Mouse (Mus musculus) macrophage (primary cell): ENCODE results near the gene Mamstr. TPM values are rescaled to one million over a fixed set of nuclear protein-coding genes. Genes with fewer than 3 reads are reported as not detected.

Source experiments
- H3K27ac ChIP-seq: fragments of 350-480 bp; formaldehyde crosslinking; 2 replicates; pipeline ENCODE4 v1.9.0; 2021
- H3K36me3 ChIP-seq: fragments of 350-480 bp; formaldehyde crosslinking; 2 replicates; pipeline ENCODE4 v1.9.0; 2021; ENCODE audit errors: inconsistent target
- H3K4me3 ChIP-seq: fragments of 350-480 bp; formaldehyde crosslinking; 2 replicates; pipeline ENCODE4 v1.9.0; 2021; ENCODE audit errors: inconsistent target
- H3K79me2 ChIP-seq: fragments of 350-480 bp; formaldehyde crosslinking; 2 replicates; pipeline ENCODE4 v1.9.0; 2021; ENCODE audit errors: inconsistent target
- WGBS: methylation state at CpG from one replicate; pipeline ENCODE4 v1.1.7; 2026; ENCODE audit warnings: inconsistent platforms; ENCODE audit not compliant: missing documents; 5-methylcytosine and 5-hydroxymethylcytosine counted together
- polyA plus RNA-seq: library from polyadenylated mRNA; stranded (reverse); fragments of 250-400 nt; gene quantifications from 3 replicates; pipeline ENCODE4 v1.2.4, GENCODE M21; 2018; ENCODE audit warnings: inconsistent platforms

Mamstr gene
- polyA plus RNA-seq, 1 experiment from 2014 or later, result not detected

- no peak overlapping the region for H3K27ac ChIP-seq
- 94% methylated on average over 5 of the region's 5 CpGs for WGBS
- no peaks in the 10 kb centered on the region for H3K79me2 ChIP-seq
- no peaks in the 10 kb centered on the region for H3K36me3 ChIP-seq
- no peak overlapping the region for H3K4me3 ChIP-seq
Observed at GRCm38 (mm10) chr7:45619592-45619991, 20.2 kb upstream of the Mamstr start.

GRCm38 (mm10) chr7:45621443-45621842, 18.3 kb upstream of the Mamstr start, which contains the start of gene Izumo1:
Gene Izumo1 (plus strand): TSS chr7:45621811.
- WGBS, result 48% methylated on average over 9 of the region's 9 CpGs
- Histone ChIP-seq H3K36me3 (no peaks in the 10 kb centered on the region), H3K79me2 (no peaks in the 10 kb centered on the region), H3K27ac (no peak within 1 kb of the TSS), H3K4me3 (no peak within 1 kb of the TSS)

- WGBS, result 94% methylated on average over 11 of the region's 11 CpGs
- Histone ChIP-seq H3K27ac (no peak overlapping the region), H3K36me3 (no peaks in the 10 kb centered on the region), H3K4me3 (no peak overlapping the region), H3K79me2 (no peaks in the 10 kb centered on the region)
Observed at GRCm38 (mm10) chr7:45623507-45623906, 16.3 kb upstream of the Mamstr start.

- WGBS, result 97% methylated on average over 3 of the region's 3 CpGs
- Histone ChIP-seq H3K27ac (no peak overlapping the region), H3K79me2 (no peaks in the 10 kb centered on the region), H3K36me3 (no peaks in the 10 kb centered on the region), H3K4me3 (no peak overlapping the region)
Observed at GRCm38 (mm10) chr7:45624718-45625117, 15.1 kb upstream of the Mamstr start.

GRCm38 (mm10) chr7:45625481-45625880, 14.3 kb upstream of the Mamstr start:
- H3K4me3 ChIP-seq, result no peak overlapping the region
- no peaks in the 10 kb centered on the region for H3K36me3 ChIP-seq
- H3K79me2 ChIP-seq, result no peaks in the 10 kb centered on the region
- 84% methylated on average over 8 of the region's 8 CpGs for WGBS
- no peak overlapping the region for H3K27ac ChIP-seq

- no peak overlapping the region for H3K27ac ChIP-seq
- H3K36me3 ChIP-seq, result no peaks in the 10 kb centered on the region
- H3K79me2 ChIP-seq, result no peaks in the 10 kb centered on the region
- no peak overlapping the region for H3K4me3 ChIP-seq
- 99% methylated on average over 6 of the region's 7 CpGs for WGBS
Observed at GRCm38 (mm10) chr7:45626571-45627076, 13.2 kb upstream of the Mamstr start.

- WGBS, result 64% methylated on average over 9 of the region's 9 CpGs
- no peak within 1 kb of the TSS for H3K27ac ChIP-seq
- no peaks in the 10 kb centered on the region for H3K79me2 ChIP-seq
- no peak within 1 kb of the TSS for H3K4me3 ChIP-seq
- H3K36me3 ChIP-seq, result no peaks in the 10 kb centered on the region
Observed at GRCm38 (mm10) chr7:45627261-45627660, 12.5 kb upstream of the Mamstr start, which contains the start of gene Rasip1. Gene Rasip1 (plus strand): TSS chr7:45627488.

GRCm38 (mm10) chr7:45628364-45629294, 11.1 kb upstream of the Mamstr start:
- no peaks in the 10 kb centered on the region for H3K79me2 ChIP-seq
- H3K4me3 ChIP-seq, result no peak overlapping the region
- H3K36me3 ChIP-seq, result no peaks in the 10 kb centered on the region
- no peak overlapping the region for H3K27ac ChIP-seq
- WGBS, result 2% methylated on average over 95 of the region's 105 CpGs

- H3K4me3 ChIP-seq, result no peak overlapping the region
- 95% methylated on average over 20 of the region's 23 CpGs for WGBS
Observed at GRCm38 (mm10) chr7:45630064-45630907, 9.5 kb upstream of the Mamstr start.

GRCm38 (mm10) chr7:45632499-45632898, 7.3 kb upstream of the Mamstr start:
- WGBS, result 74% methylated on average over 35 of the region's 35 CpGs
- Histone ChIP-seq H3K4me3 (no peak overlapping the region), H3K27ac (no peak overlapping the region), H3K79me2 (no peaks in the 10 kb centered on the region), H3K36me3 (no peaks in the 10 kb centered on the region)

More at GRCm38 (mm10) chr7:45630064-45630907, 9.5 kb upstream of the Mamstr start:
- Histone ChIP-seq H3K36me3 (no peaks in the 10 kb centered on the region), H3K79me2 (no peaks in the 10 kb centered on the region), H3K27ac (no peak overlapping the region)

- Histone ChIP-seq H3K4me3 (no peak overlapping the region), H3K36me3 (no peaks in the 10 kb centered on the region), H3K79me2 (no peaks in the 10 kb centered on the region), H3K27ac (peak overlapping the region; percentile 49)
- WGBS, result 48% methylated on average over 11 of the region's 11 CpGs
Observed at GRCm38 (mm10) chr7:45634946-45635681, 4.7 kb upstream of the Mamstr start.

GRCm38 (mm10) chr7:45635711-45636688, 3.8 kb upstream of the Mamstr start:
- no peaks in the 10 kb centered on the region for H3K79me2 ChIP-seq
- no peaks in the 10 kb centered on the region for H3K36me3 ChIP-seq
- no peak overlapping the region for H3K4me3 ChIP-seq
- 62% methylated on average over 15 of the region's 15 CpGs for WGBS
- H3K27ac ChIP-seq, result peak overlapping the region; percentile 49

GRCm38 (mm10) chr7:45637710-45638109, 2.1 kb upstream of the Mamstr start:
- no peaks in the 10 kb centered on the region for H3K36me3 ChIP-seq
- WGBS, result 83% methylated on average over 6 of the region's 6 CpGs
- H3K79me2 ChIP-seq, result no peaks in the 10 kb centered on the region
- no peak overlapping the region for H3K27ac ChIP-seq
- no peak overlapping the region for H3K4me3 ChIP-seq
